Mouse (Mus musculus) common myeloid progenitor, adult 5-6 weeks (primary cell): ENCODE results near the gene Btbd6. TPM values are rescaled to one million over a fixed set of nuclear protein-coding genes. Genes with fewer than 3 reads are reported as not detected.

Experiments
- ATAC-seq: replicated peaks from 2 replicates; pipeline ENCODE4 v1.8.0; 2016; ENCODE audit warnings: low read depth, mild to moderate bottlenecking, moderate TSS enrichment, inconsistent platforms; ENCODE audit not compliant: poor library complexity, severe bottlenecking
- total RNA-seq: library from RNA; stranded (forward); fragments of 200-1000, 187-1606 nt; gene quantifications from 2 replicates; pipeline ENCODE4 v1.2.3, GENCODE M21; 2017

Gene Btbd6
- total RNA-seq, 1 experiment from 2014 or later = 7.4 TPM

- no peak for ATAC-seq
Measured at GRCm38 (mm10) chr12:113001133-113001474, 24.8 kb downstream of the Btbd6 start.

DNA sequence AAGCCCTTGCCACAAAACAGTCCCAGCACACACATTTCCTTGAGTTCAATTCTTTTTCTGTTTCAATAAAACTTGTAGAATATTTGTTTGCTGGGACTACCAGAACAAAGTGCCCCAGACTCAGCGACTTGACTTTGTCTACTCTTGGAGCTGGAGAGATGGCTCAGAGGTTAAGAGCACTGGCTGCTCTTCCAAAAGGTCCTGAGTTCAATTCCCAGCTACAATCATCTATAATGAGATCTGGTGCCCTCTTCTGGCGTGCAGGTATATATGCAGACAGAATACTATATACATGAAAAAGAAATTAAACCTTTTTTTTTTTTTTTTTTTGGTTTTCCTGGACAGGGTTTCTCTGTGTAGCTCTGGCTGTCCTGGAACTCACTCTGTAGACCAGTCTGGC, 26.4 kb downstream of the Btbd6 start:
- ATAC-seq = no peak

DNA sequence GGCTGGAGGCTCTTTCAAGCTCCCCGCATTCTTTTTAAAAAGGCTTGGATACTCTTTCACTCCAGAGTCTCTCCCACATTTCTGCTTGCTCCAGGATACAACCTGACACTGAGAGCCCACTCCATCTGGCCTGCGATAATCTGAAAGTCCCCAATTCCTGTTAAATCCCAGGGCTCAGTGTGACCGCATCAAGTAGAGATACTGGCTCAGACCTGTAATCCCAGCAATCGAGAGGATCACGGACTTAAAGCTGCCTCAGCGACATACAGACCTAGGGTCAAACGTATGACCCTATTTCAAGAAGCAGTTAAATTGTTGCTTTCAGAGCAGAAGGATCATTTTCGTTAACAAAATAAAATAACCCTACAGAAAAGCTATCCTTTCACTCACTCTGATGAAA, 27.7 kb downstream of the Btbd6 start:
- no peak for ATAC-seq

GRCm38 (mm10) chr12:113004993-113005392, 28.7 kb downstream of the Btbd6 start:
- ATAC-seq = peak; percentile 57

DNA sequence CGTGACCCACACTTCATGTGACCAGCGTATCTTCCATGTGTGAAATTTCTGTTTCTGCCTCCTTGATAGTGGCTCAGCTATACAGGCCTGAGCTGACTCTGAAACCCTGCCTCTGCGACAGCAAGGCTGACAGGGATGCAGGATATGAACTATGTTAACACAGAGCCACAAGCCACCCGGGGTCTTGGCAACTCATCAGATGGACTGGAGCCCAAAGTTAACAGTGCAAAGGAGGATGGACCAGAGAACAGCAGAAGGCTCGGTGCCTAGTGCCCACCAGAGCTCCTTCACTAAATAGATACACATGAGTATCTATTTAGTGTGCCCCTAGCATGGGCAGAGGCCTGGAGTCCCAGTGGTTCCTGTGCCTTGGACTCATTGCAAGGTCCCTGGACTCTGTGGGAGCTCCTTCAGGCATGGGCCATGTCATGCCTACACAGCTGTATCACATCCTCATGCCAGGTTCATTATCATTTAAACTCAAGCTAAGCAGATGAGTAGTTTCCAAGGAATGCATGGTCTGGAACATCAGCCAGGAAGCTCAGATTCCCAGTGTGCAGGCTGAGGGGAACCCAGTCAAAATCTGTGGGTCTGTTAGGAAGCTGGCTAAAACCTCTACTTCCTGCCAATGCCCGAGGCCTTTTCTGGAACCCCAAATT, 35.5 kb downstream of the Btbd6 start:
- ATAC-seq = no peak

GRCm38 (mm10) chr12:113012443-113012842, 36.2 kb downstream of the Btbd6 start:
- no peak for ATAC-seq

DNA sequence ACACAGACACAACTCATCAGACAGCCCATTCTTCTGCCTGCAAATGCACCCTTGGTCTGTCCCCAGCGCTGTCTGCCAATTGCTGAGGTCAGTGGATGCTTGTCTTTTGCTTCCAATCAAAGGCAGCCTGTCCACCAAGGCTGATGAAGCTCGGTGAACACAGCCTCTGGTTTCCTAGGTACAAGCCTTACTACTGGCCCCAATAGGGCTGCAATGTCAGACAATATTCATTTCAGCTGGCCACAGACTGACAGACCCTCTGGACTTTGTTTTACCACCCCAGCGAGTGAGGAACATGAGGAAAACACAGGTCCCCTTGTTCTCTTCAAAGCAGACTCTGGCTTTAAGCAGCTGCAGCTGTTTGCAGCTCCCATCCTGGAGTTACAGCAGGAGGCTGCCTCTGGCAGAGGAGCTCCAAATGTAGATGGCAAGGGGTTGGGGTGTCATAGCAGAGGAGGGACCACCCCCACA, 36.8 kb downstream of the Btbd6 start:
- ATAC-seq = no peak

DNA sequence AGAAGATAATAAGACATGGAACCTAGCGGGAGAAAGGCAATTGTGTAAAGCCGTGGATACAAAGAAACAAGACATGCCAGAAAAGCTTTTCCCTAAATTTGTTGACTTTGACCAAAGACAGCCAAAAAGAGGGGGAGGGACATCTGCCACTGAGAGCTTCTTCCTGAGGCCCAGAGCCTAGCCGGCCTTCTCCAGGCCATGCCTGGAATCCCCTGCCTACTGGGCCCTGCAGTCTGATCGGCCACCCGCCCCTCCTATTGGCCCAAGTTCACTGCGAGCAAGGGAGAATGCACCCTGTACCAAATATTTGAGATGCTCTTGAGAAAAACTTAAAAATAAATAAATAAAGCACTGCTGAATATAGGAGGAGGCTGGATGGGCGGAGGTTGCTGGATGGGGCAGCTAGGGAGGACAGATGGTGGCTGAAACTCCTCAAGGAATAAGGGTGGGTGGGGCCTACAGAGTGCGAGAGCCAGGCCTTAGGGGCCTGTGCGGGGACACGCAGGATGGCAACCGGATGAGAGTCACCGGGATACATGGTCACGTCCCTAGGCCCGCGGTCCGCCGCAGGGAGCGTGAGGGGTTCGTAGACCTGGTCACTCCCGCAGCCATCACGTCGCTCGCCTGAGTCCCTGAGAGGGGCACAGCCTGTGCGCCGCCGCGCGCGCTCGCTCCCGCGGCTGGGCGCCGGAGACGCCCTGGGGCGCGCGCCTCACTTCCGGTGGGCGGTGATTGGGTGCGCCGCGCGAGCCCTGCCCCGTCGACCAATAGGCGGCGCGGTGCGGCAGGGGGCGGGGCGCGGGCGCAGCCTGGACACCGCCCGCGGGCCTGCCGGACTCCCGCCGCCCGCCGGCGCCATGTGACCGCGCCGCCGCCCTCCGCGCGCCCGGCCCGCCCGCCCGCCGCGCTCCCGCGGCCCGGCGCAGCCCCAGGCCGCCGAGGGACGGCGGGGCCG, 37.6 kb downstream of the Btbd6 start, which contains the start of gene Pacs2:
TSS of gene Pacs2 (plus strand) at position 905 of the 955 bp plus-strand sequence.
- ATAC-seq = peak; percentile 63

- ATAC-seq = peak; percentile 61
Measured at GRCm38 (mm10) chr12:113014561-113015556, 38.6 kb downstream of the Btbd6 start.

GRCm38 (mm10) chr12:113015956-113016355, 39.7 kb downstream of the Btbd6 start:
- ATAC-seq = no peak

DNA sequence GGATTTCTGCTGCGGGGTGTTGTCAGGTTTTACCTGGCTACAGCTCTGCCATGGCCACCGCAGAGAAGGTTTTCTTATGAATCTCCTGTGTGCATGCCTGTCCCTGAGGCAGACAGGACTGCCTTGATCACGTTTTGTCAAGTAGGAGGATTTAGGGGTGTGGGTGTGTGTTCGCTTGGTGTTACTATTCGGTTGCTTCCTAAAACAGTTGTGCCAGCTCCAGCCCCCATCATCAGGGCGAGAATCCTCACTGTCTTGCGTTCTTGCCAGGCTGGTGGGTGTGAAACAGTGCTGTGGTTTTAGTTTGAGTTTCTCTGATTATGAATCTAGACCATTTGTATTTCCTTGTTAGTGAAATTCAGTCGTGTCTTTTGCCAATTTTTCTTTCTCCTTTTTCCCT, 40.7 kb downstream of the Btbd6 start:
- no peak for ATAC-seq

GRCm38 (mm10) chr12:113017429-113017984, 41.2 kb downstream of the Btbd6 start:
- ATAC-seq = peak; percentile 17

DNA sequence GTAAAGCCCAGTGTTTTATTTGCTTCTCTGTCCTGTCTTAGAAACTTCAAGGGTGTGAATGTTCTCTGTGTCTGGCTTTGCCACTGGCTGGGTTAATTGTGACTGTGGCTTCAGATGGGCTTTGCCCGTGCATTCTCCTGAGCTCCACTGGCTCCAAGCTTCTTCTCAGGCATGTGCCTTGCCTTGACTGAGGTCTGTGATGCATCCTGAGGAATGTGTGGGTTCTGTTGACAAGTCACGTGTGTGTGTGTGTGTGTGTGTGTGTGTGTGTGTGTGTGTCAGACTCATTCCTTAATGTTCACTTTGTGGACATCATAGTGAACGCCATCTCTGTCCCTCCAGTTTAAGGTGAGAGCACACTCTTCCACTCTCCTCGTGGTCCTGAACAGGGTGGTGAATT, 42.5 kb downstream of the Btbd6 start:
- no peak for ATAC-seq

GRCm38 (mm10) chr12:113021488-113021887, 45.2 kb downstream of the Btbd6 start:
- ATAC-seq = no peak

DNA sequence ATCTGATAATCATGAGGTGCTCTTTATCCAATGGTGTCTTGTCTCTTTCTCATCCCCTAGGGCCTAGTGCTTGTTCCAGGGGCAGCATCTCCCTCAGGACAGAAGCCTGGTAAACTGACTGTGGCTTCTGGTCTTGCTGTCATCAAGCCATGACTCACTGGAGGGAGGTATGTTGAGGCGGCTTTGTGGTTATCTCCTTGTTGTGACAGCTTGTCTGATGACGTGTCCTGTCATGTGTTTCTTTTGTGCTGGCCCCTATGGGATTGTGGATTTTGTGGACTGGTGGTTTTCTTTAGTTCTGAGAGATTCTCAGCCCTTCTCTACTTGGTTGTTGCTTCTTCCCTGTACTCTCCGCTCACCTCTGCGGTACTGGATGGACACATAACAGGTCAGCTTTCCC, 46.8 kb downstream of the Btbd6 start:
- peak; percentile 57 for ATAC-seq

GRCm38 (mm10) chr12:113026557-113026956, 50.3 kb downstream of the Btbd6 start:
- ATAC-seq = peak; percentile 31

DNA sequence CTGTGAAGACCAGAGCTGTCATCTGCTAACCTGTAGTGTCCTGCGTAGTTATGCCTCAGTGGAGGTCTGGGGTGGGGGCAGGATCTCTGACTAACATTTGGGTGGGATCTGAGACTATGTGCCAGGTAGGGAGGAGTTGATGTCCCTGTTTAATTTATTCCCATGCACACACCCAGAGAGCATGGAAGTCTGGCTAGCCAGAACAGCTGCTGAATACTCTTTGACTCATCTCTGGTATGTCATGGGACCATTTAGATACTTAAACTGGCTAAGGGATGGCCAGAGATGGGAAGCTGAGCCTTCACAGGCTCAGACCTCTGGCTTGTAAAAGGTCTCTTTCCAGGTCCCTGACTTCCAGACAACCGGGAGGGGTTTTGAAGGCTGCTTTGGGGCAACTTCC, 51.2 kb downstream of the Btbd6 start:
- ATAC-seq = no peak

GRCm38 (mm10) chr12:113028067-113028466, 51.8 kb downstream of the Btbd6 start:
- no peak for ATAC-seq
